Mouse (Mus musculus): Measurements from ENCODE around the gene Gba2. TPM values are rescaled to one million over a fixed set of nuclear protein-coding genes. Genes with fewer than 3 reads are reported as not detected.

The Gba2 gene
- polyA plus RNA-seq, 1 experiment from 2014 or later: 15.1 TPM

DNA sequence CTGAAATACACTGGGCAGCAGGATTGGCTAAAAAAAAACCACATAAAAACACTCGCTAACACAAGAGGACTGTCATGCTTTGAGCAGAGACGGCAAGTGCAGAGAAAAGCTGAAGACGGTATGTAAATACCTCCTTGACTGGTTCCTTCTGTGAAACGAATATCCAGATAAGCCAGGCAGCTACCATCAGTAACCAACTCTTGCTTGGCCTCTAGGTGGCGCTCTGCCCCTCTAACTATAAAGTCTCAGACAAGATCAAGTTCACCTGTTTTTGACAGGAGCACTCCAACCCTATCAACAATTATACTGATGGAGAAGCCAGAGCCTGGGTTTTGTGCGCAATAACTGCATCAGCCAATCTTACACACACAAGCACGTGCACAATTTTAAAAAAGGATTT lies 48.1 kb downstream of the Gba2 start:
- WGBS: 22% methylated on average over 7 of the region's 7 CpGs
- Histone ChIP-seq H3K4me3 (ENCODE audit: low read depth, low read length) (no peak overlapping the region), H3K4me2 (ENCODE audit: low read depth, low read length) (no peak overlapping the region), H3K27me3 (replicated peaks; ENCODE audit: control insufficient read depth, insufficient read depth, low read length) (no peaks in the 10 kb centered on the region), H3K9ac (ENCODE audit: low read depth, low read length) (no peak overlapping the region), H3K9me3 (ENCODE audit: control insufficient read depth, low read length) (no peaks in the 10 kb centered on the region), H3K36me3 (ENCODE audit: control insufficient read depth, insufficient read depth, low read length) (peaks cover 50% of the 10 kb centered on the region), H3K4me1 (ENCODE audit: control insufficient read depth, insufficient read depth, low read length) (no peaks in the 10 kb centered on the region), H3K27ac (replicated peaks; ENCODE audit: low read depth, low read length) (no peak overlapping the region)
- DNase-seq (ENCODE audit: low spot score): peak; percentile 82
- ATAC-seq (ENCODE audit: low read depth): no peak

GRCm38 (mm10) chr4:43530081-43530501 lies 48.6 kb downstream of the Gba2 start:
- Histone ChIP-seq H3K9ac (ENCODE audit: low read depth, low read length) (no peak overlapping the region), H3K4me3 (ENCODE audit: low read depth, low read length) (no peak overlapping the region), H3K27me3 (replicated peaks; ENCODE audit: control insufficient read depth, insufficient read depth, low read length) (no peaks in the 10 kb centered on the region), H3K4me2 (ENCODE audit: low read depth, low read length) (no peak overlapping the region), H3K27ac (replicated peaks; ENCODE audit: low read depth, low read length) (no peak overlapping the region), H3K36me3 (ENCODE audit: control insufficient read depth, insufficient read depth, low read length) (peaks cover 45% of the 10 kb centered on the region), H3K9me3 (ENCODE audit: control insufficient read depth, low read length) (no peaks in the 10 kb centered on the region), H3K4me1 (ENCODE audit: control insufficient read depth, insufficient read depth, low read length) (no peaks in the 10 kb centered on the region)
- peak; percentile 38; the same call in 1 of the 2 replicates for ATAC-seq (ENCODE audit: low read depth)
- DNase-seq (ENCODE audit: low spot score): peak; percentile 48
- 54% methylated on average over 8 of the region's 8 CpGs for WGBS

DNA sequence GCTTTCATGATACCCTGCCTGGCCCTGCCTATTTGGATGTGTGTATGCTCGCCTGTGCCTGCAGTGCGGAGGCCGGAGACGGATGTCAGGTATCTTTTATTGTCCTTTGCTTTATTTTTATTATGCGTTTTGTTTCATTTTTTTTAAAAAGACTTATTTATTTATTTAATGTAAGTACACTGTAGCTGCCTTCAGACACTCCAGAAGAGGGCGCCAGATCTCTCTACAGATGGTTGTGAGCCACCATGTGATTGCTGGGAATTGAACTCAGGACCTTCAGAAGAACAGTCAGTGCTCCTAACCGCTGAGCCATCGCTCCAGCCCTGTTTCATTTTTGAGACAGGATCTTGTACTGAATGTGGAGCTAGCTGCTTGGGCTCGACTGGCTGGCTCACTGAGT lies 50.2 kb downstream of the Gba2 start:
- WGBS: 81% methylated on average over 9 of the region's 9 CpGs
- Histone ChIP-seq H3K9me3 (ENCODE audit: control insufficient read depth, low read length) (no peaks in the 10 kb centered on the region), H3K4me1 (ENCODE audit: control insufficient read depth, insufficient read depth, low read length) (peaks cover 6% of the 10 kb centered on the region), H3K36me3 (ENCODE audit: control insufficient read depth, insufficient read depth, low read length) (peaks cover 29% of the 10 kb centered on the region), H3K27ac (replicated peaks; ENCODE audit: low read depth, low read length) (no peak overlapping the region), H3K4me3 (ENCODE audit: low read depth, low read length) (no peak overlapping the region), H3K4me2 (ENCODE audit: low read depth, low read length) (no peak overlapping the region), H3K9ac (ENCODE audit: low read depth, low read length) (no peak overlapping the region), H3K27me3 (replicated peaks; ENCODE audit: control insufficient read depth, insufficient read depth, low read length) (peaks cover 7% of the 10 kb centered on the region)
- ATAC-seq (ENCODE audit: low read depth) (no peak), DNase-seq (ENCODE audit: low spot score) (no peak)

GRCm38 (mm10) chr4:43527880-43528279 lies 50.8 kb downstream of the Gba2 start:
- no peak for DNase-seq (ENCODE audit: low spot score)
- 67% methylated on average over 5 of the region's 5 CpGs for WGBS

GRCm38 (mm10) chr4:43519956-43520355 lies 58.7 kb downstream of the Gba2 start:
- peak; percentile 24; the same call in 1 of the 2 replicates for ATAC-seq (ENCODE audit: low read depth)
- peaks cover 23% of the 10 kb centered on the region for H3K4me1 ChIP-seq (ENCODE audit: control insufficient read depth, insufficient read depth, low read length)

More at GRCm38 (mm10) chr4:43527880-43528279, 50.8 kb downstream of the Gba2 start:
- Histone ChIP-seq H3K9me3 (ENCODE audit: control insufficient read depth, low read length) (no peaks in the 10 kb centered on the region), H3K4me1 (ENCODE audit: control insufficient read depth, insufficient read depth, low read length) (peaks cover 11% of the 10 kb centered on the region), H3K27me3 (replicated peaks; ENCODE audit: control insufficient read depth, insufficient read depth, low read length) (peaks cover 9% of the 10 kb centered on the region), H3K36me3 (ENCODE audit: control insufficient read depth, insufficient read depth, low read length) (peaks cover 23% of the 10 kb centered on the region), H3K9ac (ENCODE audit: low read depth, low read length) (no peak overlapping the region), H3K27ac (replicated peaks; ENCODE audit: low read depth, low read length) (no peak overlapping the region), H3K4me3 (ENCODE audit: low read depth, low read length) (no peak overlapping the region), H3K4me2 (ENCODE audit: low read depth, low read length) (no peak overlapping the region)
- no peak for ATAC-seq (ENCODE audit: low read depth)

GRCm38 (mm10) chr4:43519551-43519950 lies 59.1 kb downstream of the Gba2 start:
- ATAC-seq (ENCODE audit: low read depth): no peak
- peak overlapping the region; percentile 22 for H3K4me3 ChIP-seq (ENCODE audit: low read depth, low read length)
- H3K36me3 ChIP-seq (ENCODE audit: control insufficient read depth, insufficient read depth, low read length): peaks cover 30% of the 10 kb centered on the region; the same call in 1 of the 2 replicates
- WGBS: 25% methylated on average over 10 of the region's 10 CpGs
- no peaks in the 10 kb centered on the region for H3K9me3 ChIP-seq (ENCODE audit: control insufficient read depth, low read length)
- peaks cover 23% of the 10 kb centered on the region for H3K4me1 ChIP-seq (ENCODE audit: control insufficient read depth, insufficient read depth, low read length)
- no peak for DNase-seq (ENCODE audit: low spot score)
- peaks cover 9% of the 10 kb centered on the region for H3K27me3 ChIP-seq (replicated peaks; ENCODE audit: control insufficient read depth, insufficient read depth, low read length)
- peak overlapping the region; percentile 85 for H3K4me2 ChIP-seq (ENCODE audit: low read depth, low read length)
- H3K27ac ChIP-seq (replicated peaks; ENCODE audit: low read depth, low read length): no peak overlapping the region
- H3K9ac ChIP-seq (ENCODE audit: low read depth, low read length): no peak overlapping the region; the same call in 1 of the 2 replicates

More at GRCm38 (mm10) chr4:43519956-43520355, 58.7 kb downstream of the Gba2 start:
- Histone ChIP-seq H3K27me3 (replicated peaks; ENCODE audit: control insufficient read depth, insufficient read depth, low read length) (peaks cover 9% of the 10 kb centered on the region), H3K27ac (replicated peaks; ENCODE audit: low read depth, low read length) (0 out of 2 replicates have a peak overlapping the region, but pooled peaks have one; percentile 10), H3K9me3 (ENCODE audit: control insufficient read depth, low read length) (no peaks in the 10 kb centered on the region), H3K4me2 (ENCODE audit: low read depth, low read length) (peak overlapping the region; percentile 85), H3K36me3 (ENCODE audit: control insufficient read depth, insufficient read depth, low read length) (peaks cover 27% of the 10 kb centered on the region; the same call in 1 of the 2 replicates), H3K9ac (ENCODE audit: low read depth, low read length) (no peak overlapping the region; the same call in 1 of the 2 replicates), H3K4me3 (ENCODE audit: low read depth, low read length) (peak overlapping the region; percentile 22)
- 13% methylated on average over 6 of the region's 6 CpGs for WGBS
- peak; percentile 87 for DNase-seq (ENCODE audit: low spot score)

Other genes with a start within 250 kb of the Gba2 start
- gene Rusc2, start 196.9 kb downstream of the Gba2 start, polyA plus RNA-seq (2014; fragmentation: Nextera tagmentation; extraction: Ambion mirVana): 11.3 and 11.5 TPM in 2 replicates
- gene Fam166b, start 149.7 kb downstream of the Gba2 start, polyA plus RNA-seq (2014; fragmentation: Nextera tagmentation; extraction: Ambion mirVana): 0.22 and 0.33 TPM in 2 replicates
- gene Tesk1, start 136.9 kb downstream of the Gba2 start, polyA plus RNA-seq (2014; fragmentation: Nextera tagmentation; extraction: Ambion mirVana): 13.2 and 14.8 TPM in 2 replicates
- 2.9 and 3.9 TPM in 2 replicates for gene Cd72, start 124.2 kb downstream of the Gba2 start, polyA plus RNA-seq (2014; fragmentation: Nextera tagmentation; extraction: Ambion mirVana)
- gene Sit1, start 95.1 kb downstream of the Gba2 start, polyA plus RNA-seq (2014; fragmentation: Nextera tagmentation; extraction: Ambion mirVana): not detected in 2 replicates
- gene Ccdc107, start 86.0 kb downstream of the Gba2 start, polyA plus RNA-seq (2014; fragmentation: Nextera tagmentation; extraction: Ambion mirVana): 64.5 and 68.2 TPM in 2 replicates
- 22.3 and 29.5 TPM in 2 replicates for gene Arhgef39, start 79.2 kb downstream of the Gba2 start, polyA plus RNA-seq (2014; fragmentation: Nextera tagmentation; extraction: Ambion mirVana)
- 0.43 and 1.1 TPM in 2 replicates for gene Car9, start 71.9 kb downstream of the Gba2 start, polyA plus RNA-seq (2014; fragmentation: Nextera tagmentation; extraction: Ambion mirVana)
- 811 and 1,069 TPM in 2 replicates for gene Tpm2, start 55.1 kb downstream of the Gba2 start, polyA plus RNA-seq (2014; fragmentation: Nextera tagmentation; extraction: Ambion mirVana)
- 79.6 and 83.0 TPM in 2 replicates for gene Creb3, start 16.5 kb downstream of the Gba2 start, polyA plus RNA-seq (2014; fragmentation: Nextera tagmentation; extraction: Ambion mirVana)
- gene Tln1, start 16.2 kb downstream of the Gba2 start, polyA plus RNA-seq (2014; fragmentation: Nextera tagmentation; extraction: Ambion mirVana): 67.8 and 70.2 TPM in 2 replicates
- 25.1 and 25.7 TPM in 2 replicates for gene Rgp1, start 158 bp downstream of the Gba2 start, polyA plus RNA-seq (2014; fragmentation: Nextera tagmentation; extraction: Ambion mirVana)
- 1.3 and 1.5 TPM in 2 replicates for gene Msmp, start 5.6 kb upstream of the Gba2 start, polyA plus RNA-seq (2014; fragmentation: Nextera tagmentation; extraction: Ambion mirVana)
- gene Npr2, start 53.1 kb upstream of the Gba2 start, polyA plus RNA-seq (2014; fragmentation: Nextera tagmentation; extraction: Ambion mirVana): 23.0 and 24.6 TPM in 2 replicates
- 1.5 and 4.0 TPM in 2 replicates for gene Spag8, start 74.7 kb upstream of the Gba2 start, polyA plus RNA-seq (2014; fragmentation: Nextera tagmentation; extraction: Ambion mirVana)
- 80.2 and 86.2 TPM in 2 replicates for gene Hint2, start 77.6 kb upstream of the Gba2 start, polyA plus RNA-seq (2014; fragmentation: Nextera tagmentation; extraction: Ambion mirVana)
- 2.7 and 3.4 TPM in 2 replicates for gene Tmem8b, start 90.1 kb upstream of the Gba2 start, polyA plus RNA-seq (2014; fragmentation: Nextera tagmentation; extraction: Ambion mirVana)
- gene Fam221b, start 90.3 kb upstream of the Gba2 start, polyA plus RNA-seq (2014; fragmentation: Nextera tagmentation; extraction: Ambion mirVana): 3.9 and 4.3 TPM in 2 replicates
- gene Olfr70, start 121.9 kb upstream of the Gba2 start, polyA plus RNA-seq (2014; fragmentation: Nextera tagmentation; extraction: Ambion mirVana): not detected in 2 replicates
- 0.10 and 0.37 TPM in 2 replicates for gene Olfr71, start 131.4 kb upstream of the Gba2 start, polyA plus RNA-seq (2014; fragmentation: Nextera tagmentation; extraction: Ambion mirVana)
- gene Hrct1, start 148.3 kb upstream of the Gba2 start, polyA plus RNA-seq (2014; fragmentation: Nextera tagmentation; extraction: Ambion mirVana): 1.4 and 2.1 TPM in 2 replicates
- 0.04 and 0.05 TPM in 2 replicates for gene Spaar, start 151.2 kb upstream of the Gba2 start, polyA plus RNA-seq (2014; fragmentation: Nextera tagmentation; extraction: Ambion mirVana)
- not detected in 2 replicates for gene Olfr159, start 192.1 kb upstream of the Gba2 start, polyA plus RNA-seq (2014; fragmentation: Nextera tagmentation; extraction: Ambion mirVana)
- gene Olfr156, start 245.0 kb upstream of the Gba2 start, polyA plus RNA-seq (2014; fragmentation: Nextera tagmentation; extraction: Ambion mirVana): not detected in 2 replicates

Measured in embryonic facial prominence, embryonic 14.5 days (tissue).